Mouse (Mus musculus) heart, adult 10 weeks (tissue): Measurements from ENCODE around the gene Gm10801. TPM values are rescaled to one million over a fixed set of nuclear protein-coding genes. Genes with fewer than 3 reads are reported as not detected.

Experiments
- polyA plus RNA-seq: library from polyadenylated mRNA; stranded (reverse); fragments of 350-450 nt; fragmentation: Illumina TruSeq; extraction: RNeasy Lipid Tissue Mini Kit (QIAGEN cat#74804); gene quantifications from one replicate; pipeline ENCODE4 v1.2.3, GENCODE M21; 2014; ENCODE audit warnings: low read depth, low replicate concordance

Gene Gm10801
- polyA plus RNA-seq = not detected

GRCm38 (mm10) chr2:98661937-98662336 lies at the start of gene Gm10801:
TSS of gene Gm10801 (plus strand) at chr2:98662237.

GRCm38 (mm10) chr2:98667201-98667600 lies 5.2 kb downstream of the Gm10801 start, which contains the start of gene Gm10800:
TSS of gene Gm10800 (minus strand) at chr2:98667301.

Other genes with a start within 250 kb of the Gm10801 start
- not detected for gene Gm10800, start 5.1 kb downstream of the Gm10801 start, polyA plus RNA-seq